Mouse (Mus musculus) liver, embryonic 16.5 days (tissue): ENCODE data around the gene Mast3. TPM values are rescaled to one million over a fixed set of nuclear protein-coding genes. Genes with fewer than 3 reads are reported as not detected.
A peak's percentile ranks its signal among the peaks of the same experiment; 100 is the strongest.

Source experiments
- ATAC-seq: fragments of 200-750 bp; cut with Nextera tagmentation; 2 replicates; pipeline ENCODE4 v1.8.0; 2017; ENCODE audit warnings: low read depth, mild to moderate bottlenecking, moderate number of reproducible peaks, moderate library complexity
- H3K27ac ChIP-seq: fragments of 300-500 bp; sonication (generic); 2 replicates; pipeline ENCODE4 v1.5.1; 2014; ENCODE audit warnings: mild to moderate bottlenecking, low read length
- H3K27me3 ChIP-seq: fragments of 300-500 bp; sonication (generic); 2 replicates; pipeline ENCODE4 v1.6.1; 2014; ENCODE audit warnings: low read depth, low read length, mixed read lengths; ENCODE audit not compliant: control insufficient read depth, insufficient read depth
- H3K36me3 ChIP-seq: fragments of 300-500 bp; sonication (generic); 2 replicates; pipeline ENCODE4 v1.6.1; 2014; ENCODE audit warnings: mild to moderate bottlenecking; ENCODE audit not compliant: control insufficient read depth, insufficient read depth
- H3K4me1 ChIP-seq: fragments of 300-500 bp; sonication (generic); 2 replicates; pipeline ENCODE4 v1.6.1; 2014; ENCODE audit warnings: low read depth, low read length, mixed read lengths; ENCODE audit not compliant: control insufficient read depth
- H3K4me2 ChIP-seq: fragments of 300-500 bp; sonication (generic); 2 replicates; pipeline ENCODE4 v1.6.1; 2014; ENCODE audit warnings: low read depth, low read length, mixed read lengths
- H3K4me3 ChIP-seq: fragments of 300-500 bp; sonication (generic); 2 replicates; pipeline ENCODE4 v1.5.1; 2014; ENCODE audit warnings: low read depth, mild to moderate bottlenecking, low read length
- H3K9ac ChIP-seq: fragments of 300-500 bp; sonication (generic); 2 replicates; pipeline ENCODE4 v1.6.1; 2014; ENCODE audit warnings: low read depth, low read length
- H3K9me3 ChIP-seq: fragments of 300-500 bp; sonication (generic); replicated peaks from 2 replicates; pipeline ENCODE4 v1.6.1; 2016; ENCODE audit warnings: low read length; ENCODE audit not compliant: control insufficient read depth
- WGBS: fragments of 180-500 bp; shearing (Covaris S2); extraction: QIAGEN DNeasy Blood & Tissue Kit; methylation state at CpG from one replicate; pipeline ENCODE4 v1.1.7; 2014; ENCODE audit not compliant: insufficient replicate concordance; 5-methylcytosine and 5-hydroxymethylcytosine counted together
- polyA plus RNA-seq: library from polyadenylated mRNA; unstranded; fragments of >200 nt; fragmentation: Nextera tagmentation; extraction: Ambion mirVana; gene quantifications from 2 replicates; pipeline ENCODE4 v1.2.1, GENCODE M21; 2015

The Mast3 gene
- polyA plus RNA-seq, 1 experiment from 2014 or later: 9.0 TPM

DNA sequence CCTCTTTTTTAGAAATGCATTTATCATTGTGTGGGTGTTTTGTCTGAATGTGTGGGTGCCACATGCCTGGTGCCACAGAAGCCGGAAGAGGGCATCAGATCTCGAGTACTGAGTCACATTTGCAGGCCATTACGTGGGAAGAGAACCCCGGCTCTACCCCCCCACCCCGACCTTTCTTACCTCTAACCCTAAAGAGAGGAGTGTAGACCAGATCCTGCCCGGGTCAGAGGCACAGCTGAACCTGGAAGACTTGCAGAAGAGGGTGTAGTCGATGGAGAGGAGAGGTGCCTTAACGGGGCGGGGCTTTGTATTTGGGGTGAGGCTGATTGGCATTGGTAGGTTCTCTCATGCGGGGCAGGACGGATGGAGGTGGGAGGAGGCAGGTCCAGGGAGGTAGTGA lies 60.0 kb downstream of the Mast3 start:
- Histone ChIP-seq H3K27me3 (peaks cover 62% of the 10 kb centered on the region), H3K36me3 (no peaks in the 10 kb centered on the region), H3K9me3 (no peaks in the 10 kb centered on the region), H3K27ac (no peak overlapping the region), H3K4me3 (no peak overlapping the region), H3K4me2 (no peak overlapping the region), H3K4me1 (peaks cover 5% of the 10 kb centered on the region; the same call in 1 of the 2 replicates), H3K9ac (no peak overlapping the region)
- ATAC-seq: no peak
- WGBS: 39% methylated on average over 11 of the region's 11 CpGs

- Histone ChIP-seq H3K27me3 (peaks cover 62% of the 10 kb centered on the region), H3K27ac (no peak overlapping the region), H3K4me2 (peak overlapping the region; percentile 54), H3K9ac (0 out of 2 replicates have a peak overlapping the region, but pooled peaks have one; percentile 6), H3K36me3 (no peaks in the 10 kb centered on the region), H3K9me3 (no peaks in the 10 kb centered on the region), H3K4me3 (peak overlapping the region; percentile 42), H3K4me1 (peaks cover 5% of the 10 kb centered on the region; the same call in 1 of the 2 replicates)
- ATAC-seq: peak; percentile 48
- 6% methylated on average over 48 of the region's 48 CpGs for WGBS
These were observed 60.9 kb downstream of the Mast3 start for GRCm38 (mm10) chr8:70743656-70744590.

GRCm38 (mm10) chr8:70742981-70743655 lies 61.7 kb downstream of the Mast3 start:
- Histone ChIP-seq H3K27ac (no peak overlapping the region), H3K36me3 (no peaks in the 10 kb centered on the region), H3K27me3 (peaks cover 62% of the 10 kb centered on the region), H3K9me3 (no peaks in the 10 kb centered on the region), H3K9ac (no peak overlapping the region), H3K4me2 (peak overlapping the region; percentile 54; the same call in 1 of the 2 replicates), H3K4me1 (peaks cover 5% of the 10 kb centered on the region; the same call in 1 of the 2 replicates), H3K4me3 (no peak overlapping the region; the same call in 1 of the 2 replicates)
- ATAC-seq: no peak
- WGBS: 3% methylated on average over 38 of the region's 38 CpGs

- Histone ChIP-seq H3K4me1 (peaks cover 5% of the 10 kb centered on the region; the same call in 1 of the 2 replicates), H3K4me2 (no peak overlapping the region), H3K27ac (no peak overlapping the region), H3K9ac (no peak overlapping the region), H3K27me3 (peaks cover 58% of the 10 kb centered on the region), H3K9me3 (no peaks in the 10 kb centered on the region), H3K36me3 (no peaks in the 10 kb centered on the region), H3K4me3 (no peak overlapping the region)
- no peak for ATAC-seq
- 56% methylated on average over 11 of the region's 11 CpGs for WGBS
These were observed 62.7 kb downstream of the Mast3 start for GRCm38 (mm10) chr8:70742176-70742575.

DNA sequence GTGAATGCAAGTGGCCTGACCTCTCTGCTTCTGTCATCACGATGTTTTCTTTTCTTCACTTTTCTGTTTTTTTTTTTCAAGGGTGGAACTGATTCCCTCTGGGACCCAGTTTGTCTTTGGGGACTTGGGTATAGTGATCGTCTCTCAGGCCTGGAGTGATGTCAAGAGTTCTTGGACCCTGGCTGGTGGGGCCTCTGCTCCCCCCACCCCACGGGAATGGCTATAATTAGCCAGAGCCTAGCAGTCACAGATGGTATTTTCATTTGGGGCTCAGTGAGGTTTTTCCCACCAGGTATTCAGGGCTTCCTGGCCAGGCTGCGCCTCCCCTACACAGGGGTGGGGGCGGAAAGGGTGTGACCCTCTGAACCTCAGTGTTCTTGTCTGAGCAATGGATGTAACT lies 63.2 kb downstream of the Mast3 start:
- H3K4me2 ChIP-seq: no peak overlapping the region
- no peaks in the 10 kb centered on the region for H3K9me3 ChIP-seq
- peaks cover 5% of the 10 kb centered on the region; the same call in 1 of the 2 replicates for H3K4me1 ChIP-seq
- no peak overlapping the region for H3K9ac ChIP-seq
- H3K27ac ChIP-seq: no peak overlapping the region
- no peaks in the 10 kb centered on the region for H3K36me3 ChIP-seq
- 51% methylated on average over 5 of the region's 5 CpGs for WGBS
- H3K4me3 ChIP-seq: no peak overlapping the region
- H3K27me3 ChIP-seq: peaks cover 53% of the 10 kb centered on the region
- ATAC-seq: no peak

- ATAC-seq: no peak
- H3K9me3 ChIP-seq: no peaks in the 10 kb centered on the region
- H3K4me1 ChIP-seq: peaks cover under 1% of the 10 kb centered on the region; the same call in 1 of the 2 replicates
- H3K27me3 ChIP-seq: peaks cover 20% of the 10 kb centered on the region
- no peak overlapping the region for H3K27ac ChIP-seq
- H3K9ac ChIP-seq: no peak overlapping the region
- H3K36me3 ChIP-seq: no peaks in the 10 kb centered on the region
- no peak overlapping the region for H3K4me3 ChIP-seq
- H3K4me2 ChIP-seq: no peak overlapping the region
- WGBS: 34% methylated on average over 3 of the region's 3 CpGs
These were observed 66.6 kb downstream of the Mast3 start for GRCm38 (mm10) chr8:70738211-70738610.

DNA sequence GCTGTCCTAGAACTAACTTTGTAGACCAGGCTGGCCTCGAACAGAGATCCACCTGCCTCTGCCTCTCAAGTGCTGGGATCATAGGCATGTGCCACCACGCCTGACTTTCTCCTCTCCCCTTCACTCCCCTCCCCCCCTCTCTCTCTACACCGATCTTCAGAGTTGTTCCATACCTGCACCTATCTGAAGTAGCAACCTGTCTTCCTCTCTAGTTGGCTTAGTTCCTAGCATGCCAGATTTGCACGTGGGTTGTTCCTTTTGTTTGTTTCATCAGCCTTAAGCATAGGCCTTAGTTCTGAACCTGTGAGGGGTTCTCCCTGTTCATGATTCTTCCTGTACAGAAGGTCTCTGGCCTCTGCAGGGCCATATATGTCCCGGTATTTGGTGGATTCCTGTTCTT lies 67.1 kb downstream of the Mast3 start:
- Histone ChIP-seq H3K36me3 (no peaks in the 10 kb centered on the region), H3K4me2 (no peak overlapping the region), H3K9ac (no peak overlapping the region), H3K27ac (no peak overlapping the region), H3K27me3 (peaks cover 15% of the 10 kb centered on the region), H3K4me1 (no peaks in the 10 kb centered on the region), H3K9me3 (no peaks in the 10 kb centered on the region), H3K4me3 (no peak overlapping the region)
- WGBS: 48% methylated on average over 5 of the region's 5 CpGs
- ATAC-seq: no peak

- no peak overlapping the region for H3K27ac ChIP-seq
These were observed 73.9 kb downstream of the Mast3 start for GRCm38 (mm10) chr8:70730956-70731355.

More at GRCm38 (mm10) chr8:70730956-70731355, 73.9 kb downstream of the Mast3 start:
- peaks cover 30% of the 10 kb centered on the region for H3K27me3 ChIP-seq
- peaks cover 3% of the 10 kb centered on the region; the same call in 1 of the 2 replicates for H3K4me1 ChIP-seq
- no peak overlapping the region for H3K4me3 ChIP-seq
- no peaks in the 10 kb centered on the region for H3K9me3 ChIP-seq
- H3K9ac ChIP-seq: no peak overlapping the region
- WGBS: 72% methylated on average over 4 of the region's 4 CpGs
- H3K4me2 ChIP-seq: no peak overlapping the region
- no peaks in the 10 kb centered on the region for H3K36me3 ChIP-seq
- ATAC-seq: no peak
